ENCODE assay signal across 11 mouse cellular contexts in the genomic region with DNA sequence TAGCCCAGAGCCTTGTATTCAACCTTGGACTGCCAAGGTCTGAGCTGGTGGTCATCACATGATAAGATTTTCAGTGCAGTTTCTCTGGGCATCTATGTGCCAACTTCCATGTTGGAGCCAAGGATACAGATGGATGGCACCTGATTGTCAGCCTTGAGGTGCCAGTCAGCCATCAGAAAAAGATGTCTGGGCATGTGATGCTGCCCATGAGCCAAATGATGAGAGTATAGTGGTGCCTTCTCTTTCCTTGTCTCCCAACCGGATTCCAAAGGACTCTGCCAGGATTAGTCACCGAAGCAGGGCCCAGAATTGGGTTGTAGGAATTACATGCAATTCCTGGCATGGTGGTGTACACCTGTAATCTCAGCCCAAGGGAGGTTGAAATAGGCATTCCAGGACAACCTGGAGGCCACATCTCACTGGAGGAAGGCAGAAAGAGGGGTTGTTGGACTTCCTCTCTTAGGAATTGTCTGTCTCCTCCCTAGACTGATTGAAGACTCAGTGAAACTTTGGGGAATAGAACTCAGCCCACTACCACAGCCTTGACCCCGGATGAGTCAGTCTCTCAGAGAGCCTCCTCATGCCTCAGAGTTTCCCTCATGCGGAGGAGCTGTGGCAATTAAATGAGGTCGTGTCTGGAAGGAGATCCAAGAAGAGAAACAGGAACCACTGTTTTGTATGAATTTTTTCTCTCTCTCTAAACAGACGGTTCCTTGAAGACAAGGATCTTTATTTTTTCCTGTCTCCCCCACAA. TPM values are rescaled to one million over a fixed set of nuclear protein-coding genes. Genes with fewer than 3 reads are reported as not detected.
DNase-seq lines count a peak whose midpoint lies in the region; ATAC-seq and TF ChIP-seq lines count a peak whose summit lies in the region.
"Had no signal": no experiment of that assay in that cellular context is flagged by ENCODE, and none has a peak within 500 bp of the region (broad histone marks: within the 10 kb centered on the region; RNA-seq: fewer than 3 reads in every experiment).

No protein-coding gene starts in this region.

- no peak overlapping the region for H3K4me3 ChIP-seq in heart, embryonic 13.5 days
- no peak overlapping the region for H3K4me3 ChIP-seq in myocyte
- H3K4me3 ChIP-seq: hindbrain, embryonic 10.5 days; liver, embryonic 15.5 days had no signal

- TF ChIP-seq POLR2A in myocyte (IDR thresholded peaks at IDR 0.05; ENCODE audit: insufficient read length, low read depth), result no peak

- H3K4me2 ChIP-seq in heart, embryonic 13.5 days, result no peak overlapping the region
- H3K4me2 ChIP-seq in myocyte (ENCODE audit: low read depth), result peak overlapping the region; percentile 92
- H3K4me2 ChIP-seq: liver, embryonic 15.5 days had no signal

- intact Hi-C loops in heart, postnatal 25 days (cut with DNase I), result no loop called here

- 54% methylated on average over 6 of the region's 6 CpGs for WGBS in heart, embryonic 13.5 days

- no peak overlapping the region for H3ac ChIP-seq in myocyte (ENCODE audit: control insufficient read depth, insufficient read length)

- peak overlapping the region; percentile 54; the same call in 1 of the 2 replicates for H3K27ac ChIP-seq in heart, embryonic 13.5 days (replicated peaks)
- H3K27ac ChIP-seq: liver, embryonic 15.5 days had no signal

- H3K36me3 ChIP-seq in heart, embryonic 13.5 days, result no peaks in the 10 kb centered on the region
- H3K36me3 ChIP-seq in myocyte (ENCODE audit: control insufficient read depth, insufficient read depth), result no peaks in the 10 kb centered on the region
- H3K36me3 ChIP-seq: hindbrain, embryonic 10.5 days; liver, embryonic 15.5 days had no signal

- peaks cover 13% of the 10 kb centered on the region for H3K4me1 ChIP-seq in heart, embryonic 13.5 days
- H3K4me1 ChIP-seq: liver, embryonic 15.5 days had no signal

- no peak overlapping the region for H3K9ac ChIP-seq in heart, embryonic 13.5 days
- H3K9ac ChIP-seq: liver, embryonic 15.5 days had no signal

- H3K79me2 ChIP-seq in myocyte (ENCODE audit: control insufficient read depth, insufficient read depth), result no peaks in the 10 kb centered on the region

- H3K27me3 ChIP-seq in heart, embryonic 13.5 days (replicated peaks), result 0 out of 2 replicates have a peak, but pooled peaks cover 4% of the 10 kb centered on the region
- no peaks in the 10 kb centered on the region for H3K27me3 ChIP-seq in myocyte (ENCODE audit: control insufficient read depth, insufficient read depth, insufficient read length)
- H3K27me3 ChIP-seq: liver, embryonic 15.5 days had no signal

- no peak for DNase-seq in heart, postnatal 25 days (ENCODE audit: low spot score)
- DNase-seq in ovary, adult 18-20 months (ENCODE audit: low spot score), result peak; percentile 45
- DNase-seq in ovary, postnatal 10 days (ENCODE audit: low spot score), result no peak
- peak; percentile 34 to 62 for DNase-seq in cerebellum, adult 18-20 months
- DNase-seq in frontal cortex, postnatal 10 days (ENCODE audit: low spot score in 2 of 2), result no peak
- no peak for DNase-seq in yolk sac, embryonic 10.5 days (ENCODE audit: low spot score)

- no peak for ATAC-seq in heart, embryonic 13.5 days (ENCODE audit: extremely low read depth, insufficient number of reproducible peaks, low FRiP score, low TSS enrichment)

- H3K9me3 ChIP-seq in heart, embryonic 13.5 days, result no peaks in the 10 kb centered on the region
- H3K9me3 ChIP-seq: hindbrain, embryonic 10.5 days; liver, embryonic 15.5 days had no signal

TF ChIP-seq in myocyte, 11 proteins besides CTCF, POLR2A, EP300 and RAD21:
- TF ChIP-seq E2F4 (IDR thresholded peaks at IDR 0.05; ENCODE audit: insufficient read depth) (no peak), MAX (IDR thresholded peaks at IDR 0.05; ENCODE audit: low read depth) (no peak), SRF (IDR thresholded peaks at IDR 0.05; ENCODE audit: control insufficient read depth, insufficient read length, low read depth) (no peak), TCF3 (IDR thresholded peaks at IDR 0.05; ENCODE audit: insufficient read length, low read depth) (no peak), USF1 (IDR thresholded peaks at IDR 0.05; ENCODE audit: low read depth) (peak; percentile 31), MYOD1 (IDR thresholded peaks at IDR 0.05; ENCODE audit: control insufficient read depth in 1 of 3, insufficient read length in 2 of 3, low read depth in 2 of 3) (no peak), TCF12 (IDR thresholded peaks at IDR 0.05; ENCODE audit: insufficient read depth, poor library complexity, severe bottlenecking) (no peak)
TF ChIP-seq in myocyte: peak in this region for 1.

RNA-seq across cellular contexts. Expression of gene Insyn1, which starts 46.9 kb away (rescaled TPM):
- polyA plus RNA-seq in heart, embryonic 13.5 days (2015; fragmentation: Nextera tagmentation; extraction: Ambion mirVana), result 0.74 and 1.1 TPM in 2 replicates
- total RNA-seq in heart, postnatal 25 days (2021), result 10 to 100 TPM; 14.9 to 15.4 TPM
- polyA plus RNA-seq in myocyte (2012; fragmentation: generic; extraction: Trizol), result 40.5 TPM
- total RNA-seq: monocyte, adult 5-6 weeks had no signal
- polyA plus RNA-seq: liver, embryonic 15.5 days had no signal

Comparison
In these comparisons a context has a peak if more than half of its experiments do, and no peak if none do; other contexts are left out.
1. DNase-seq: peak in ovary, adult 18-20 months (single experiment) and cerebellum, adult 18-20 months (2 of 2); none in heart, postnatal 25 days (single experiment), ovary, postnatal 10 days (single experiment), frontal cortex, postnatal 10 days (0 of 2) and yolk sac, embryonic 10.5 days (single experiment).
2. RNA of gene Insyn1, which starts 46.9 kb away (polyA plus RNA-seq): 40.5 TPM in myocyte (single experiment); 0.74 to 1.1 TPM in heart, embryonic 13.5 days; every median in the first group is over 10 times any median in the second.